In the genomic region with DNA sequence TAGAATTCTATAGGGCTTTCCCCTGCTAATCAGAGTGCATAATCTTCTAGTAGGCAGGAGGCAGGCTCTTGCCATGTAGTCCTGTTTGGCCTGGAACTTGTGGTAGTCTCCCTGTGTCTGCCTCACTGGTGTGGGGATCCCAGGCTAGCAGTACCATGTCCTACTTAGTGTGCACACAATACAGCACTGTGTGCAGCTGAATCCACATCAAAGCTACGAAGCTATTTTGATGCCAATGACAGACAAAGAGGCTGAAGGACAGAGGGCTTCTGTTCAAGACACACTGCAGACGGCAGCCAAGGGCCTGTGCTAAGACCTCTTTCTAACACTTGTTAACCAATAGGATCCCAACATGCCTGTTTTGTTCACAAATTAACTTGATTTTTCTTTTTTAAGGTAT, we compare ENCODE assay signal across 11 mouse cellular contexts. TPM values are rescaled to one million over a fixed set of nuclear protein-coding genes. Genes with fewer than 3 reads are reported as not detected.
DNase-seq lines count a peak whose midpoint lies in the region; ATAC-seq lines count a peak whose summit lies in the region.
"Had no signal": no experiment of that assay in that cellular context is flagged by ENCODE, and none has a peak within 500 bp of the region (broad histone marks: within the 10 kb centered on the region; RNA-seq: fewer than 3 reads in every experiment).

No protein-coding gene starts in this region.

- 54% methylated on average over 2 of the region's 2 CpGs for WGBS in heart, embryonic 12.5 days

- no peaks in the 10 kb centered on the region for H3K27me3 ChIP-seq in heart, embryonic 12.5 days (replicated peaks)
- H3K27me3 ChIP-seq: liver, embryonic 15.5 days had no signal

- 0 out of 2 replicates have a peak, but pooled peaks cover 5% of the 10 kb centered on the region for H3K4me1 ChIP-seq in heart, embryonic 12.5 days (replicated peaks)
- H3K4me1 ChIP-seq: liver, embryonic 15.5 days had no signal

- DNase-seq in frontal cortex, postnatal 25 days (ENCODE audit: low spot score in 2 of 2) = no peak
- DNase-seq in right cerebral cortex, postnatal 10 days (ENCODE audit: low spot score in 2 of 2) = peak; percentile 61 to 71
- DNase-seq in right cerebral cortex, postnatal 14 days = no peak
- DNase-seq in layer of hippocampus, postnatal 14 days (ENCODE audit: low spot score in 2 of 2) = peak; percentile 15 to 63
- peak; percentile 78 for DNase-seq in telencephalon, adult 2 months (ENCODE audit: low read depth, low spot score)
- no peak for DNase-seq in ovary, adult 18-20 months (ENCODE audit: low spot score)
- DNase-seq: gastrocnemius, adult 2 months; kidney, postnatal 14 days had no signal

- no peak overlapping the region for H3K4me3 ChIP-seq in heart, embryonic 12.5 days
- H3K4me3 ChIP-seq: gastrocnemius, adult 2 months; liver, embryonic 15.5 days had no signal

- H3K9ac ChIP-seq in heart, embryonic 12.5 days = no peak overlapping the region
- H3K9ac ChIP-seq: liver, embryonic 15.5 days had no signal

- no peak overlapping the region for H3K27ac ChIP-seq in heart, embryonic 12.5 days (ENCODE audit: poor library complexity, severe bottlenecking)
- H3K27ac ChIP-seq: gastrocnemius, adult 2 months; liver, embryonic 15.5 days had no signal

- H3K9me3 ChIP-seq in heart, embryonic 12.5 days (replicated peaks) = no peaks in the 10 kb centered on the region
- H3K9me3 ChIP-seq: liver, embryonic 15.5 days had no signal

- ATAC-seq in frontal cortex, adult (ENCODE audit: low TSS enrichment) = peak; percentile 65
- no peak for ATAC-seq in heart, embryonic 12.5 days (ENCODE audit: insufficient number of reproducible peaks, low FRiP score)

- H3K4me2 ChIP-seq in heart, embryonic 12.5 days = no peak overlapping the region
- H3K4me2 ChIP-seq: liver, embryonic 15.5 days had no signal

- H3K36me3 ChIP-seq in heart, embryonic 12.5 days = peaks cover 10% of the 10 kb centered on the region

RNA-seq across cellular contexts. Expression of a gene that starts 34.7 kb away (rescaled TPM):
- 10 to 100 TPM; 60.4 to 62.1 TPM for total RNA-seq in layer of hippocampus, postnatal 14 days (2021)
- 27.6 and 28.7 TPM in 2 replicates for polyA plus RNA-seq in heart, embryonic 12.5 days (2016; fragmentation: Nextera tagmentation; extraction: Ambion mirVana)

RNA-seq across cellular contexts. Expression of a gene that starts 42.5 kb away (rescaled TPM):
- total RNA-seq in layer of hippocampus, postnatal 14 days (2021) = 10 to 100 TPM; 12.6 to 14.1 TPM
- polyA plus RNA-seq in heart, embryonic 12.5 days (2016; fragmentation: Nextera tagmentation; extraction: Ambion mirVana) = 0.15 and 0.24 TPM in 2 replicates

RNA-seq across cellular contexts. Expression of a gene that starts 48.0 kb away (rescaled TPM):
- total RNA-seq in layer of hippocampus, postnatal 14 days (2021) = 10 to 100 TPM; 69.4 to 71.2 TPM
- 13.3 and 13.8 TPM in 2 replicates for polyA plus RNA-seq in heart, embryonic 12.5 days (2016; fragmentation: Nextera tagmentation; extraction: Ambion mirVana)

Comparison
In these comparisons a context has a peak if more than half of its experiments do, and no peak if none do; other contexts are left out.
1. DNase-seq: peak in right cerebral cortex, postnatal 10 days (2 of 2), layer of hippocampus, postnatal 14 days (2 of 2) and telencephalon, adult 2 months (single experiment); none in frontal cortex, postnatal 25 days (0 of 2), right cerebral cortex, postnatal 14 days (single experiment) and ovary, adult 18-20 months (single experiment).